Mouse (Mus musculus) intestine, postnatal 0 days (tissue): ENCODE measurements around the gene Pde4dip. TPM values are rescaled to one million over a fixed set of nuclear protein-coding genes. Genes with fewer than 3 reads are reported as not detected.

Experiments used
- ATAC-seq: fragments of 200-750 bp; cut with Nextera tagmentation; 2 replicates; pipeline ENCODE4 v1.8.0; 2017; ENCODE audit warnings: mild to moderate bottlenecking, moderate TSS enrichment, moderate library complexity
- H3K27ac ChIP-seq: fragments of 300-500 bp; sonication (generic); 2 replicates; pipeline ENCODE4 v1.5.1; 2014; ENCODE audit warnings: mild to moderate bottlenecking, low read depth, low read length, moderate library complexity
- H3K27me3 ChIP-seq: fragments of 300-500 bp; sonication (generic); replicated peaks from 2 replicates; pipeline ENCODE4 v1.6.1; 2014; ENCODE audit warnings: low read length, mixed read lengths; ENCODE audit not compliant: control insufficient read depth, insufficient read depth
- H3K36me3 ChIP-seq: fragments of 300-500 bp; sonication (generic); 2 replicates; pipeline ENCODE4 v1.6.1; 2014; ENCODE audit warnings: mild to moderate bottlenecking, moderate library complexity; ENCODE audit not compliant: control insufficient read depth, insufficient read depth
- H3K4me1 ChIP-seq: fragments of 300-500 bp; sonication (generic); replicated peaks from 2 replicates; pipeline ENCODE4 v1.6.1; 2014; ENCODE audit warnings: antibody characterized with exemption, low read length, mixed read lengths; ENCODE audit not compliant: control insufficient read depth, insufficient read depth
- H3K4me2 ChIP-seq: fragments of 300-500 bp; sonication (generic); replicated peaks from 2 replicates; pipeline ENCODE4 v1.6.1; 2014; ENCODE audit warnings: low read depth, mild to moderate bottlenecking, moderate library complexity
- H3K4me3 ChIP-seq: fragments of 300-500 bp; sonication (generic); 2 replicates; pipeline ENCODE4 v1.5.1; 2014; ENCODE audit warnings: low read depth, low read length
- H3K9ac ChIP-seq: fragments of 300-500 bp; sonication (generic); 2 replicates; pipeline ENCODE4 v1.6.1; 2014; ENCODE audit warnings: mild to moderate bottlenecking, low read depth, low read length
- H3K9me3 ChIP-seq: fragments of 300-500 bp; sonication (generic); 2 replicates; pipeline ENCODE4 v1.6.1; 2016; ENCODE audit warnings: mixed run types; ENCODE audit not compliant: control insufficient read depth
- CTCF ChIP-seq: sonication (generic); IDR thresholded peaks from 2 replicates; pipeline ENCODE4 v1.5.1; 2016; ENCODE audit warnings: low read depth, mild to moderate bottlenecking, control low read depth, antibody characterized with exemption, moderate library complexity
- WGBS: fragments of 180-500 bp; shearing (Covaris S2); extraction: QIAGEN DNeasy Blood & Tissue Kit; methylation state at CpG from one replicate; pipeline ENCODE4 v1.1.7; 2014; 5-methylcytosine and 5-hydroxymethylcytosine counted together
- polyA plus RNA-seq: library from polyadenylated mRNA; unstranded; fragments of >200 nt; fragmentation: Nextera tagmentation; extraction: Ambion mirVana; gene quantifications from 2 replicates; pipeline ENCODE4 v1.2.1, GENCODE M21; 2015

Pde4dip gene
- polyA plus RNA-seq, 1 experiment from 2014 or later, result 10.0 TPM

- Histone ChIP-seq H3K36me3 (no peaks in the 10 kb centered on the region), H3K27me3 (no peaks in the 10 kb centered on the region), H3K4me3 (no peak overlapping the region), H3K4me1 (no peaks in the 10 kb centered on the region), H3K27ac (no peak overlapping the region), H3K9me3 (no peaks in the 10 kb centered on the region), H3K4me2 (no peak overlapping the region), H3K9ac (no peak overlapping the region)
- ATAC-seq, result no peak
- TF ChIP-seq CTCF, result no peak
- 88% methylated on average over 11 of the region's 11 CpGs for WGBS
Measured at GRCm38 (mm10) chr3:97702448-97703080, 185.9 kb downstream of the Pde4dip start.

GRCm38 (mm10) chr3:97701198-97701597 lies 187.3 kb downstream of the Pde4dip start:
- 38% methylated on average over 3 of the region's 3 CpGs for WGBS
- no peak for TF ChIP-seq CTCF
- Histone ChIP-seq H3K9ac (no peak overlapping the region), H3K4me3 (no peak overlapping the region), H3K4me2 (no peak overlapping the region), H3K4me1 (no peaks in the 10 kb centered on the region), H3K27ac (no peak overlapping the region), H3K36me3 (no peaks in the 10 kb centered on the region), H3K27me3 (no peaks in the 10 kb centered on the region), H3K9me3 (no peaks in the 10 kb centered on the region)
- ATAC-seq, result no peak

GRCm38 (mm10) chr3:97699061-97699460 lies 189.4 kb downstream of the Pde4dip start:
- no peak for ATAC-seq
- 86% methylated on average over 3 of the region's 3 CpGs for WGBS
- H3K4me2 ChIP-seq, result no peak overlapping the region
- no peak for TF ChIP-seq CTCF
- no peaks in the 10 kb centered on the region for H3K36me3 ChIP-seq
- no peak overlapping the region for H3K9ac ChIP-seq
- no peaks in the 10 kb centered on the region for H3K9me3 ChIP-seq
- H3K4me3 ChIP-seq, result no peak overlapping the region
- no peaks in the 10 kb centered on the region for H3K27me3 ChIP-seq
- no peak overlapping the region for H3K27ac ChIP-seq
- H3K4me1 ChIP-seq, result no peaks in the 10 kb centered on the region

- Histone ChIP-seq H3K4me1 (no peaks in the 10 kb centered on the region), H3K36me3 (no peaks in the 10 kb centered on the region; the same call in 1 of the 2 replicates), H3K27ac (no peak overlapping the region), H3K9ac (no peak overlapping the region), H3K4me2 (no peak overlapping the region), H3K27me3 (no peaks in the 10 kb centered on the region), H3K9me3 (no peaks in the 10 kb centered on the region), H3K4me3 (no peak overlapping the region)
- 71% methylated on average over 9 of the region's 9 CpGs for WGBS
- no peak for ATAC-seq
- TF ChIP-seq CTCF, result no peak
Measured at GRCm38 (mm10) chr3:97697291-97697690, 191.2 kb downstream of the Pde4dip start.

GRCm38 (mm10) chr3:97696866-97697265 lies 191.6 kb downstream of the Pde4dip start:
- no peaks in the 10 kb centered on the region for H3K4me1 ChIP-seq
- H3K27me3 ChIP-seq, result no peaks in the 10 kb centered on the region
- TF ChIP-seq CTCF, result no peak
- H3K4me2 ChIP-seq, result no peak overlapping the region
- ATAC-seq, result no peak
- WGBS, result 86% methylated on average over 9 of the region's 9 CpGs
- H3K36me3 ChIP-seq, result no peaks in the 10 kb centered on the region; the same call in 1 of the 2 replicates
- no peaks in the 10 kb centered on the region for H3K9me3 ChIP-seq
- no peak overlapping the region for H3K9ac ChIP-seq
- no peak overlapping the region for H3K27ac ChIP-seq
- H3K4me3 ChIP-seq, result no peak overlapping the region

GRCm38 (mm10) chr3:97693806-97694205 lies 194.7 kb downstream of the Pde4dip start:
- no peak overlapping the region for H3K9ac ChIP-seq
- H3K9me3 ChIP-seq, result no peaks in the 10 kb centered on the region
- no peaks in the 10 kb centered on the region for H3K27me3 ChIP-seq
- ATAC-seq, result no peak
- no peak overlapping the region for H3K4me3 ChIP-seq
- no peak overlapping the region for H3K4me2 ChIP-seq
- H3K27ac ChIP-seq, result no peak overlapping the region
- H3K36me3 ChIP-seq, result no peaks in the 10 kb centered on the region; the same call in 1 of the 2 replicates
- 69% methylated on average over 6 of the region's 6 CpGs for WGBS
- TF ChIP-seq CTCF, result no peak
- H3K4me1 ChIP-seq, result no peaks in the 10 kb centered on the region
